Mouse (Mus musculus): ENCODE data around the gene Gm8271. TPM values are rescaled to one million over a fixed set of nuclear protein-coding genes. Genes with fewer than 3 reads are reported as not detected.
"Not testable (repeated sequence)": the region's sequence is repeated elsewhere in the genome, so short reads cannot be mapped to it uniquely, and the experiment has no call there.

The Gm8271 gene
- total RNA-seq (2021), result not detected

DNA sequence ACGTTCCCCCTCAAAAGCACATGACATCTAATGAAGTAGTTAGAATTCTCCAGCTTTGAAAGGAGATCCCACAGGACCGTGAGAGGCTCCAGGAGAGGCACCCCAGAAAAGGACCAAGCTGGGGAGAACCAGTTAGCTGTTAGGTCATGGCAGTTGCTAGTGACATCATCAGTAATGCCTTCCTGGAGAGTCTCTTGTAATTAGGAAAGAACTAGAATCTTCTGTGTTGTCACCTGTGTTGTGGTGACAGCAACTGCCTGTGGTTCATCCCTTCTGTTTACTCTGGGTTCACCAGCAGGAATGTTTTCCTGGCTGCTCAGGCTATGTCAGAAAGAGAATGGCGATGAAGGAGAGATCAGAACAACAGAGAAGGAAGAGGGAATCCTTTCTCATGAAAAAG, at the start of gene Gm8271:
Gene Gm8271, plus strand, starts transcription at position 301 of the 400 bp plus-strand sequence.
- DNase-seq (ENCODE audit: extremely low spot score in 1 of 2, low spot score in 1 of 2), result not testable (repeated sequence)

- DNase-seq (ENCODE audit: extremely low spot score in 1 of 2, low spot score in 1 of 2), result not testable (repeated sequence)
These were observed 21.4 kb upstream of the Gm8271 start, which contains the start of gene Gm3317 for GRCm38 (mm10) chr14:5164235-5164634. TSS of gene Gm3317 (plus strand) at chr14:5164535.

Other genes with a start within 250 kb of the Gm8271 start
- gene Gm8297, start 201.9 kb upstream of the Gm8271 start, total RNA-seq (2021), result not detected
- under 1 TPM in 1 of 2 experiments, not detected in 1; 0.94 TPM for gene Gm3298, start 169.9 kb upstream of the Gm8271 start, total RNA-seq (2021)
- not detected for gene 4930555G01Rik, start 135.2 kb upstream of the Gm8271 start, total RNA-seq (2021)
- 1 to 10 TPM in 1 of 2 experiments, under 1 TPM in 1; 0.77 to 1.7 TPM for gene Gm8281, start 114.8 kb upstream of the Gm8271 start, total RNA-seq (2021)
- not detected for gene Gm8279, start 54.3 kb upstream of the Gm8271 start, total RNA-seq (2021)
- not detected for gene Gm3317, start 21.3 kb upstream of the Gm8271 start, total RNA-seq (2021)
- gene Gm3526, start 74.8 kb downstream of the Gm8271 start, total RNA-seq (2021), result under 1 TPM in 1 of 2 experiments, not detected in 1; 0.15 TPM
- gene Gm3542, start 149.1 kb downstream of the Gm8271 start, total RNA-seq (2021), result not detected
- gene Gm3500, start 203.3 kb downstream of the Gm8271 start, total RNA-seq (2021), result not detected